Mouse (Mus musculus): ENCODE results near the gene Pde1a.

Pde1a gene

DNA sequence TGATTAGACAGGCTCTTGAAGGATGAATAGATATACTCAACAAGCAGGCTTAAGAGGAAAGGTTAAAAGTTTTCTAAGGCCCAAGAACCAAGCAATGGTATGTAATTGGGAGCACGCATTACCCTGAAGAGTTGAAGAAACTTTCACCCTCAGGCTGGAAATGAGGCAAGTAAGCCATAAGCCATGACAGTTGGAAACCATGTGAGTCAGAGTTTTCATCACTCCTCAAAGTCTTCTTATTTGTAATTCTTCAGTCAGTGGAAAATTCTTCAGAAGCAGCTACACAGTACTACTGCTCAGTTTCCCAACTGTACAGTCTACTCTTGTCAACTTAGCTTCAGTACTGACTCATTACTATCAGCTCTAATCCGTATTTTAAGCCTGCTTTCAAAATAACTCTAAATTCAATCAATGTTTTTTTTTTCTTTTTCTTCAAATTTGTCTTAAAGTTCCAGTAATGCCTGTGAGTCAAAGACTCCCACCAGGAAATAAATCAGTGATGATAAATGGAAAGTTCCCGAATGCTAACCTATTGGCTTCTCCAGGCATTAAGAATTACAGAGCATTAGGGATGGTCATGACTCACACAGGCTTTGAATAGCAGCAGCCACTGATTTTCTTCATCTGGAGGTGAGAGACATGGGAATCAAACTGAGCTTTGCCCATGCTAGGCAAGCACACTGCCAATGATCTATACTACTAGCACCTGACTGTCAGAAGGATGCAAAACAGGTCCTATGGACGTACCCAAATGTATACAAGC is 82.3 kb downstream of the Pde1a start:
- DNase-seq (ENCODE audit: low spot score) = no peak

DNA sequence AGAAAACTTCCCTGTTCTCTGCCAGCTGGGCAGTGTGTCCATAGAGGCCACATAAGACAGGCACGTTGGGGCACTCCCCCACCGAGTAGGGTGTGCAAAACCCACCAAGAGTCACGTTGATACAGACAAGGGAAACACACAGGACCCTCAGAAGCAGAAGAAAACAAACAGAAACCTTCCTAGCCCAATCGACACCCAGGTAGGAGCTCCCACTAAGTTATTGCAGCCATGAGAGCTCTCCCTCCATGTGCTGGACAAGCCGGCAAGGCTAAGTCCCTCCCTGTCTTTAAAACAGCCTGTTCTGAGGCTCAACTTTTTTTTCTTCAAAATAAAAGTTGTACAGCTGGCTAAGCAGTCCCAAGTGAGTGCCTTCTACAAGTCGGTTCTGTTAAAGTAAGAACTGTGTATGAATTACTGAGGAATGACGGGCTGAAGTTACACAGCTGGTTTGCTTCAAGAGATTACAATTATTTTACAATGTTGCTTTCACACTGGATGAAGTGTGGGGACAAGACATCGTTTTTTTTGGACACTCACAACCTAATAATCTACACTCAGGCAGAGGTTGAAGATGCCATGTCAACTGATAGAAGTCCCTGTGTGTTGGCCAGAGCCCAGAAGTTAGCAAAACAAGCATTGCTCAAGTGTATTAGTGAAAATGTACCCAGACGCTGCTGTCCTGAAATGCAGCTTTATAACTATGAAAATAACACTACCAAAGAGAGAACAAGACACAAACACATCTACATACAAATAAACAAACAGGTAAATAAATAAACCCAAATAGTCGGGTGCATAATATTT is 90.4 kb downstream of the Pde1a start:
- DNase-seq (ENCODE audit: low spot score) = no peak

DNA sequence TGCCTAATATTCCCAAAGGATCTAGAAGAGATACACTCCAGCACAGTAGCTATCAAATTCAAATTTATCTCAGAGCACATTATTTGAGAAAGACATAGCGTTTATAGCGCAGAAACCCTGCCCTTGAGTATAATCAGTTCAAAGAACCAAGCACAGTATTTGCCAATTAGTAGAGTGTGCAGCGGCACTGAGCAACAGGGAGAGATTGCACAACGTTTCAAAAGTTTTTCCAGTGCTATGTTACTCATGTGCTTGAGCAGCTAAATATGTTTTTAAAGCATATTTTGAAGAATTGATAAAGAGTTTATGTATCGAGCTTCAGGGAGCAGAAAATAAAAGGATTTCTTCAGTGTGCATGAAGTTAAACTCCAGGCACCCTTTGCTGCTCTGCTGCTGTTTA is 91.3 kb downstream of the Pde1a start:
- no peak for DNase-seq (ENCODE audit: low spot score)

DNA sequence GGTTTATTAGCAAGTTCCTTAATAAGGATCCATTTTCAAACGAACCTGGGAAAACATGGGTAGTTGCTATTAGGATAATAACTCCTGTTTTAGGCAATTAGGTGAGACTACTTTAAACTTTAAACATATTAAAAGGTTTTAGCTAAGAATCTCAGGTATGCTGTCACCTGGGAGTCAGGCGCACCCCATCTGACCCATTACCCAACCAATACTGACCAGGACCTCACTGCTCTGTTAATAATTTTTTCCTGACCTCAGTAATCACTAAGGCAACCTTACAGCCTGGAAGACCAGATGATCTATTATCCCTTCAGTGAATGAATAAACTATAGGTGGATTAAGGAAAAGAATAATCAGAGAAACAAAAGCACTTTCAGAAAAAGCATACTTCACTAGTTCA is 100.2 kb downstream of the Pde1a start:
- DNase-seq (ENCODE audit: low spot score) = no peak

DNA sequence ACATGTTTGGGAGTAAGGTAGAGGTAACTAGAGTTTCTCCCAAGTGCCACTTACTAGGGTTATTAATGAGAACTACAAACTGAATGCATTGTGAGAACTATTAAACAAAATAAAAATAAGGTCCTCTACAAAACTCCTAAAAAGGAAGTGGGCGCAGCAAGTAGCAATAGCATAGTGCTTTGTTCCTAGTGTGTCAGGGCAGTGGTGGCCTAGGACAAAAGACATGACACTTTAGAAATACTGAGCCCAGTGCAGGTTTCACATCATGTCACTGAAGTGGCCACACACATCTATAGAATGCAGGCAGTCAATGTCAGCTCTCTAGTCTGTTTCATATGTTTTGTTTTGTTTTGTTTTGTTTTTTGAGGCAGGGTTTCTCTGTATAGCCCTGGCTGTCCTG is 103.2 kb downstream of the Pde1a start:
- no peak for DNase-seq (ENCODE audit: low spot score)

DNA sequence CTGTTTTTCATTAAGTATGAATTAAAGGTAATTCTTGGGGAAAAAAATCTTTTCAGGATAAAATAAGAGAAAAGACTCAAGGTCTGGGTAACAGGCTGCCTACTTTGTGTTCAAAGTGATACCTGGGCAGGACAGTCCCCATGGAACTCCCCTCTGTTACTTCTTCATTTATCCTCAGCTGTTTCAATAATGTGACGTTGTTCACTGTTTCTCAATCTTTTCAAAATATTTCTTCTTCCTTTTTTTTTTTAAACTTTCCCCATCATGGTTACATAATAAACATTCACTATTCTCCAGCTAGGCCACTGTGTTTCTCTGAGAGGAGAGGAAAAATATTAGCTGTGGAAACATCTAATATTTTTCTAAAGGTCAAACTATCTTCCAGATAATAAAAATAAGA is 103.7 kb downstream of the Pde1a start:
- DNase-seq (ENCODE audit: low spot score) = no peak

DNA sequence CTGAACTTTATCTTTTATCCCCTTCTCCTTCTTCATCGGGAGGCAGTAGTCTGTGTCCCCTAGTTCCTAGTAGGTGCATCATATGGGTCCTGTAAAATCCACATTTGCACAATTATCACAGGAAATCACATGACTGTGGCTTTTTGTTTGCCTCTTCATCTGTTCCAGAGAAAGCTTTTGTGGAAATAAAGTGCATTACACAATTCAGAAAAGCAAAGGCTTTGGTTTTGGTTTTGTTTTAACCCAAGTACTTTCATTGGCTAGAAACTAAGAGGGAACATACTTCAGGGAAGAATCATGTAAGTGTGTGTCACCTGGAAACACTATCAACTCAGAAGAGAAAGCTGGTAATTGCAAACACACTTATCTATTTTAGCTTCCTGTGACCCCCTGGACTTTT is 104.2 kb downstream of the Pde1a start:
- DNase-seq (ENCODE audit: low spot score) = no peak

DNA sequence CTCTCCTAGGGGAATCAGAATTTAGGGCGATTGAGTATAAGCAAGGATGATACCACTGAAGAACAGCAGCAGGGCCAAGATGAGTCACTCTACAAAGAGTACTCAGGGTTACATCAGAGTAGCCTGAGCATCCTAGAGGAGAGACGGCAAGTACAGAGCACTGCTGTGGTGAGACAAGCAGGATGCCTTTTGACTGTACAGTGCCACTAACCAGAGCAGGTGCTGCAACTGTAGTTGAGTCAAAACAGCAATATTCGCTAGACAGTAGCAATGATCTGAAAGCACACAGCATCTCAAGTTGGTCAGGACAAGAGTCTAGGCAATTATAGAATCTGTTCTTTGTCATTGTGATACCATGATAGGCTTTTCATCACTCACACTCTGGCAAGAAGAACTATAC is 115.1 kb downstream of the Pde1a start:
- no peak for DNase-seq (ENCODE audit: low spot score)

DNA sequence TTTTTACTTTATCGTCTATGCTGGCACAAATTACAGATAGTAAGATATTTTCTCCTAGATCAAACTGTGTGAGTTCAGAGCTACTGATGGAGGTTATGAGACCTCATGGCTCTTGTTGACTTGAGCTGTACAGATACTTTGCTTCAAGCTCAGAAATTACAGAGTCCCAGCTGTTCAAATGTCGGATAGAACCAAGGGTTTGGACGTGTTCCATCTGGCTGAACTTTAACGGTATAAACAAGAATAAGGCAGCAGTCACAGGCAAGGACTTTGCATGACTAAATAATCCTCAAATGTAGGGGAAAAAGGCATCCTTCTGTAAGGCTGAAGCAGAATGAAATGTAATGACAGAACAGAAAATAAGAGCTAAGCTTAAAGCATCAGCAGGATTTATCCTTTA is 116.2 kb downstream of the Pde1a start:
- DNase-seq (ENCODE audit: low spot score) = peak; percentile 24

DNA sequence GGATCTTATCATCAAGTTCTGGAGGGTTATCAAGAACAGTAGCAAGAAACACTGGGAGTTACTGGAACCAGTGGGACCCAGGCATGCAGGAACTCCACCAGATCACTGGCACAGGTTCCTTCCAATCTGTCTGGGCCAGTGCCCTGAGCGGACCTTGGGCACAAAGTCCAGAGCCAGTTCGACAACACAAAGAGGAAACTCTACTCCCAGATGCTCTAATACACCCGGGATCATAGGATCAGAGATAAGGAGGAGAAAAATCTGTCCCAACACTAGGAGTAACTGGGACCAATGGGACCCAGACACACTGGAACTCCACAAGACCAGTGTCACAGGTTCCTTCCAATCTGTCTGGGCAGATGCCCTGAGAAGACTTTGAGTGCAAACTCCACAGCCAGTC is 130.1 kb downstream of the Pde1a start:
- DNase-seq (ENCODE audit: low spot score) = no peak

DNA sequence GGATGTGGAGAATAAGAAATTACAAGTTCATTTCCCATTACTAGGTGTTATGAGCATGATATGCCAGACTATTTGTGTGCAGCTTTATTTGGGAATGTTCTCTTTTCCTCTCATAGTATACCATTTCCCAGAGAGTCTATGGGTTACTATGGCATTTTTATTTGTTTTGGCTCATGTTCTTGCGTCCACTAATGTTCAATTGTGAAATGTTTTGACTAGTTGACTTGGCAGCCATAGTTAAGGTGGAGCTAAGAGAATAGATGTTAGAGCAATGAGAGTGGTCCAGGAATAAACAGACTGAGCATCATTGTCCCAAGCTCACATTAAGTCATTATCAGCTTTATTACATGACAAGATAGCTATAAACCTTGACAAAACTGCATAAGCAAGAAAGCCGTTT is 130.8 kb downstream of the Pde1a start:
- no peak for DNase-seq (ENCODE audit: low spot score)

DNA sequence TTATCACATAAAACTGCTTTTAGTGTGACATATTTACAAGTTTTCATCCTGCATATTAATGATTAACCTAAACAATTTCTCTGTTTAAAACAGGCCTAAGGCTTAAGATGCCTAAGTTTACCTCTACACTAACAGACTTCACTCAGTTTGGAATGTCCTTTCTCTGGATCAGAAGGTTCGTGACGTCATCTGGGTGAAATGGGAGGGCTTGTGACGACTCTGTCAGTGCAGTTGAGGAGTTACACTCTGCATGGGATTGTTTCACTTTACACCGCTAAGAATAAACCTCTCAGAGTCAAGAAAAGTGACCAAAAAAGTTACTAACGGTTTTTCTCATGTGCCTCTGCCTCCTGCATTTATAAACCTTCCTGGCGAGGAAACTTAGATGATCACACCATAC is 137.6 kb downstream of the Pde1a start:
- no peak for DNase-seq (ENCODE audit: low spot score)

DNA sequence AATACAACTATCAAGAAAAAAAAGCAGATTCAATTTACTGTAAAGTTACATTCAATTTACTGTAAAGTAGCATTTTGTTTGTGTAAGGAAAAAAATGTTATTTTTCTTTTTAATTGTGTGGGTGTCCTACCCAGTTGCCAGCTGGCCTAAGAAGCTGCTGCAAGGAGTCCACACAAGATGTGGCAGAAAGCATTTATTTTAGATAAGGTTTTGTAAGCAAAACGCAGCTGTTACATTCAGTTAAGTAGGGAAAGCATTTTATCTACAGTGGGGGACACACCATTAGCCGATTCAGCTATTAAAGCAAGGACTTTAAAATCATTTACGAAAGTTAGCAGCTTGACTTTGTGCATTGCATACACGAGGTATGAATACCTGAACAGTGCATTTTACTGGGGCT is 145.5 kb downstream of the Pde1a start:
- DNase-seq (ENCODE audit: low spot score) = no peak

DNA sequence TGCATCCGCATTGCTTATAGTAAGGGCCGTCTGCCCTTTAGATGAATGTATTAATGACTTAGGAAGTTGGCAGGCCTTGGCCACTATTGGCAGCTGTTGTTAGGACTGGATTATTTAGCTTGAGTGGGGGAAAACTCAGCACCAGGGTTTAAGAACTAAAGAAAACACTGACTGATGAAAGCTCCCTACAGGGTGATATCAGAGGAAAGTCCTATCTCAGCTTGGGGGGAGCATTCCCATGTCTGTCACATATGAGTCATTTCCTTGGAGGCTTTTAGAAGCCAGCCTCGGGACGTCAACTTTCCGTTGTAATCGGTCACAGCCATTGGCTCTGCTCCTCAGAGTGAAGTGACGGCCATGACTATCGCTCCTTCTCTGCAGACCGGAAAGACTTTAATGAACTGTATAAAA is 146.0 kb downstream of the Pde1a start:
- DNase-seq (ENCODE audit: low spot score) = no peak

DNA sequence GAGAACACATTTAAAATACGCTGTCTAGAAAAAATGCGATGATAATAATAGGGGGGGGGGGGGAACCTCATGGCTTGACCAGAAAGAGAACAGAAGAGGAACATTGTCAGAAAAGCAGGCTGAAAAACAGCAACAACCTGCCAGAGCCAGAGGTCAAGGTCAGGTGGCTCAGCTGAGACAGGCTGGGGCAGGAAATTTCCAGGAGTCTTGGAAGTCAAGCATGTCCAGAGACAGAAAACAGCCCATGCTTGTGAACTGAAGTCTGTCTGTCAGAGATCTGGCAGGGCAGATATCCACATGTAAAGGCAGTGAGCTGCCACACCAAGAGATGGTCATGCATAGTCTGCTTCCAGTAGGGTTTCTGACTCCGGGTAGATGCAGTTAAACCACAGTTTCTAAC is 147.5 kb downstream of the Pde1a start:
- no peak for DNase-seq (ENCODE audit: low spot score)

DNA sequence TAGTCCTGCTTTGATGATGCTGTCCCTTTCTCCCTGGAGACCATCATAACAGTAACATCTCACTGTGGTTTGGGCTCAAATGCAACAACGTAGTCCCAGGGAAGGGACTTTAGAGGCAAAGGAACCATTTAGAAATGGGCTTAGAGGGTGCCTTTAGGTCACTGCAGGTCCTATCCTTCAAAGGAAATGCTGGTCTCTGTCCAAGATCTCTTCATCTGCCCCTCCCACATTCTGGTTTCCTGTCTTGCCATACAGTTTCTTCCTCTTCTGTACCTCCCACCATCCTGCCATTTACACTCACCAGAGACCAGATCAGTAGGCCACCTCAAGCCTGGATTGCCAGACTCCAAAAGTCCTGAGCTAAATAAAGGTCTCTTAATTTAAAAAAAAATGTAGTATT is 150.3 kb downstream of the Pde1a start:
- no peak for DNase-seq (ENCODE audit: low spot score)

DNA sequence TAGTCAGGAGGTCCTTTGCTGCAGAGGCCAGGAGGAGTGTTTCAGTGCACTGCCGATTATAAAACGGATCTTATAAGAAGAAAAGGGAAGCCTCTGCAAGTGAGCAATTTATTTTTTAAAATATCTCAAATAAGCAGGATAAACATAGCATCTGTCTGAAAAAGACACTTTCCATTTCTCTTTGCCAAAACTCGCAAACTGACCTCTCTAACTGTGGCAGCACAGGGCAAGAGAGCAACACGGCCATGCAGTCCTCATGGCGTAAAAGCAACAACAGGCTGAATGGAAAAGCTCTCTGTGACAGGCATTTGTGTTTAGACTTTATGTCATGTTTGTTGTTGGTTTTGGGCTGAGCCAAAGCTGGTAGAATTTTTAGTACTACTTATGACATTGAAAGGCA is 152.0 kb downstream of the Pde1a start:
- no peak for DNase-seq (ENCODE audit: low spot score)

DNA sequence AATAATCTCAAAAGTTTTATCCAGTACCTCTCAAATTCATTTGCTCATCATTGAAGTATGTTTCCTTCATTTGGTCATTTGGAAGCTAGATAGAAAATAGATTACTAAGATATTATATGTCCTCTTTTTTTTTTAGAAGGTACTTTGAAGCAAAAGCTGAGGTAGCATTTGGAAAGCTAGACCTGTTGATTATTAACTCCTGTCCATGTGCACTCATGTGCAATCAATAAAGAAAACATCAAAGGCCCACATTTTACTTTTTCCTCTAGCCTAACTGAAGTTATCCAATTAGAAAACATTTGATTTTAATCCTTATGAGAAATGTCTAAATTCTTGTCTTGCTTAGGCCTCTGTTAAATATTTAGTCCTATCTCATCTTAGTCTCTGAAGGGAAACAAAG is 153.3 kb downstream of the Pde1a start:
- DNase-seq (ENCODE audit: low spot score) = no peak

DNA sequence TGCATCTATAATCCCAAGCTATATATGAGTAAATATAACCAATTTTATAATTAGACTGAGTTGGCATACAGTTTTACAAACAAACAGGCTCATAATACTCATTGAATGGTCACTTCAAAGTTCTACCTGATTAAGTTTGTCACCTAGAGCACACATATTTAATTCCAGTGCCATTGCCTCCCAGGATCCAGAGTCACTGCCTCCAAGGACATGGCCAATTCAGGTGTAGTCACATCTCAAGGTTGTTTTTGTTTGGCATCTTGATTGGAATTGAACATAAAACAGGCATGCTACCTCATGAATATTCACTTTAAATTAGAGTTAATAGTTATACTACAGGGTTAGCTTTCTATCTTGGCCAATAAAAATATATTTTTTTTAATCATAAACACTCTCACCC is 157.0 kb downstream of the Pde1a start:
- no peak for DNase-seq (ENCODE audit: low spot score)

DNA sequence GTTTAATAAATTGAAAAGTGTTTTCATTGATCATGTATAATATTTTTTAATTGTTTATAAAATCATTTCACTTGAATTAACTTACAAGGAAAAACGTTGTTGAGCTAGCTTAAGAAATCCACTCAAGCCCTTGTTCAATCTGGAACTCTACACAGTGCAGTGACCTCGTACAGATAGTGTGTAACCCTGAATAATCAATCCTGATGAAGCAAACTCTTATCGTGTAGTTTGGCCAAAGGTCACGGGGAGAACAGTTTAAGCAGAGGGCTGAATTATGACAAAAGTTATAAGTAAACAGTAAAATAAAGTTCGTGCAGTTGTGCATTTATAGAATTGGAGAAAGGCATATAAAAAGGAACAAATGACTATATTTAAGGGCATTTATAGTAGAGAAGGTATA is 159.7 kb downstream of the Pde1a start:
- DNase-seq (ENCODE audit: low spot score) = no peak

DNA sequence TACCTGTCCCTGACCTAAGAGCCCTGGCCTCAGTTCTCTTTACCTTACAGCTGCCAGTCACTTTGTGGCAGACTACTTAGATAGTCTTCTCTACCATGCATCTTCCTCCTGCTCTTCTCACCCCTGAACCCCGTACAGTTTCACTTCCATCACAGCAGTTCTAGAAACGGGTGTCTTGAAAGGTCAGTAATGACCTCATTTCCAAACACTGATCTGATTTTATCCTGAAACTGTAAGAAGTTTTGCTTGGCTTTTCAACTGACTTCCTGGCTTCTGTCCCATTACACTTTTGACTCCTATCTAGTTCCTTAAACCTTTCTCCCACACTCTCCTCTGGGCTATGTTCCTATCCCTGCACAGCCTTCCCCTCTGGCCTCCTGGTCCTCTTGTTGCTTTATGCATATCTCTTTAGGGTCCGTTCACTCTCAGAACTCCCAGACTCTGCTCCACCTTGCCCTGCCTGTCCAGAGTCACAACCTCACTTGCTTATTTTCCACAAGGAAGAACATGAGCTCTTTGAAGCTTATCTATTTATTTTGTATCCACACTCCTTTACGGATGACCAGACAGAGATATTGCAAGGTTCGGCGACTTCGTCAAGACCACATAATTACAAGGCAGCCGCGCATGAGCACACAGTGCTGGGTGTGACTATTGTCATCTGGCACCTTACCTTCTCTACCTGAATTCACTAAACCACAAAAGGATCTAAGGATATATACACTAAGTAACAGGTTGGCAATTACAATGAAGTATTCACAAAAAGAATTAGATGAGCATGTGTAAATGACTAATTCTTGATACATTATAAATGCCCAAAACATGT is 162.4 kb downstream of the Pde1a start:
- no peak for DNase-seq (ENCODE audit: low spot score)

DNA sequence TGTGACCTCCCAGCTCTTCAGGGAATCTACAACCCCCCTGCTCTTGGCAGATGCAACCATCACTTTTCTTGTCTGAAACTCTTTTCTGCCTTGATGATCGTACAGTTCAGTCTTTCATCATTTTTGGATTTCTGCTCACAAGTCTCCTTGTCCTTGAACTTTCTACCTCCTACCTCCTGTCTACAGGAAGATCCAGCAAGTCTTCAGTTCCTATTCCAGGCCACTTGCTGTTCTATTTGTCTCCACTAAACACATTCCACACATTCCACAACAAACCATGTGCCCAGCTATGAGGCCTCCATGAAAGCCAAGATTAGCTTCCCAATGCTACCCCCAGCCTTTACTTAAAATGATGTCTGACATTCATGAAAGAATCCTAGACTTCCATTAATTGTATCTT is 163.2 kb downstream of the Pde1a start:
- DNase-seq (ENCODE audit: low spot score) = no peak

DNA sequence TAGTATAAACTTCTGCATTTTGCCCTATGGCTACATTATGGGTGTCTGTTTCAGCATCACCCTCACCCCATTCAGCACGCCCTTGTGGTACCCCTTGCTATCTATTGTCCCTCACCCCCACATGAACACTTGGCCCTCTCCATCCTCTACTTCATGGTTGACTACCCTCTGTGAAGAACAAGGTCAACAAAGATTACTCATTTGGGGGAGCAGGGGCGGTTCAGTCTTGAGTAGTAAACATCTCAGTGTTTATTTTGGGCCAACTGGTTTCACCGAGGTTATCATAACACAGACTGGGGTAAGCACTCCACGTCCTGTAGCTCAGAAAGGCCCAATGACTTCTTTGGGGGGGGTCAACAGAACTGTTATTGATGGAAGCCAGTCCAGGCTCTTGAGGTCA is 164.3 kb downstream of the Pde1a start:
- DNase-seq (ENCODE audit: low spot score) = no peak
